Mouse (Mus musculus): Measurements from ENCODE around the gene Tescl. TPM values are rescaled to one million over a fixed set of nuclear protein-coding genes. Genes with fewer than 3 reads are reported as not detected.

Tescl gene
- polyA plus RNA-seq, 1 experiment, result not detected

DNA sequence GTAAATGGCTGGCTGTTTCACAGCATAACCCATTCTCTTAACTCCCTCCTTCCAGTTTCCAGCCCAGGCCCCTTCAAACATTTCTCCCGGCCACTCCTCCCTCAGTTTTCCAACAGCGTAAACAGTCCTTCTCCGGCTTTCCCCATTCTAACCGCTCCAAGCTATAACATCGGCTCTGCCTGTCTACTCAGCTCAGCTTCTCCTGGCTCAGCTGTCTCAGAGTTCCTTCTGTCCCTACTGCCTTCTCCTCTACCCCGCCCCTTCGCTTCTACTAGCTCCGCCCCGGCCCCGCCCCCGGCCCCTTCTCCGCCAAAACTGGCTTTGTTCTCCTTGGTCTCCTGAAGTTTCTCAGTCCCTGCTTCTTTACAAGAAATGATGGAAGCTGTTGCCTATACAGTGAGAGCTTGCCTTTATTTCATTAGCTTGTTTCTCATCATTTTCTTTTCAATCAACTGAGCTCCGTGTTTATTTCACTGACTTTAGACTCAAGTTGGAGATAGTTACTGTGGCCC is 32.9 kb downstream of the Tescl start, which contains the start of gene Zfp61:
Gene Zfp61 (minus strand): TSS at position 462 of the 512 bp plus-strand sequence.
- TF ChIP-seq POLR2A (IDR thresholded peaks at IDR 0.05; ENCODE audit: borderline replicate concordance, low read depth, low read length) (no peak), CTCF (IDR thresholded peaks at IDR 0.05; ENCODE audit: low read depth, low read length) (no peak)
- H3K4me1 ChIP-seq (ENCODE audit: control insufficient read depth, insufficient read depth, low read length), result peaks cover 3% of the 10 kb centered on the region
- no peak within 1 kb of the TSS for H3K27ac ChIP-seq (ENCODE audit: insufficient read depth, low read depth, low read length)
- peak within 1 kb of the TSS; percentile 13; the same call in 1 of the 2 replicates for H3K4me3 ChIP-seq (ENCODE audit: insufficient read depth, low read length)

DNA sequence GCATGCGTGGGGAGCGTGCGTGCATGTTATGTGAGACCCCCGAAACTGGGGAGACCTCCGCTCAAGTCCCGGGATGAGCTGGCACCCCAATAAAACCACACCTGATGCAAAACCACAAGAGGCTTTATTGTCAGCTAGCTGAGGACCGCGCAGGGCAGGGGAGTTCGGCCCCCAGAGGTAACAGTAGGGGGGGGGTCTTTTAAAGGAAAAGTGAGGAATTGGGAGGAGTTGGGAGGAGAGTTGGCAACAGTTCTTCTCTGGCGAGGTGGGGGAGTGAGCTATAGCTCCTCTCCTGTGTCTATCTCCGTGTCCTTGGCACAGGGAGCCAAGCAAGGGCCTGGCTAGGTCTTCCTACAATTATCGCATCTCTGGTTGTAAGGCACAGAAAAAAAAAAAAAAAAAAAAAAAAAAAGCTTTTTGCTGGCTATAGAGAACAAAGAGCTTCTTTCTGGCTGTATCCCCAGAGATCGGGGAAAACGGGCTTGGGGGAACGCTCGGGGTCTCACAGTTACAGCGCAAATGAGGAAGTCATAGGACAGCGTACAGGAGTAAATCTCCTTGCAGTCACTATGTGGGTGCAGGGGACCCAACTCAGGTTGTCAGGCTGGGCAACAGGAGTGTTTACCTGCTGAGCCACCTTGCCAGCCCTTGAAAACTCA is 33.8 kb downstream of the Tescl start:
- TF ChIP-seq POLR2A (IDR thresholded peaks at IDR 0.05; ENCODE audit: borderline replicate concordance, low read depth, low read length) (no peak), CTCF (IDR thresholded peaks at IDR 0.05; ENCODE audit: low read depth, low read length) (no peak)
- Histone ChIP-seq H3K4me1 (ENCODE audit: control insufficient read depth, insufficient read depth, low read length) (peaks cover 3% of the 10 kb centered on the region), H3K4me3 (ENCODE audit: insufficient read depth, low read length) (peak overlapping the region; percentile 46), H3K27ac (ENCODE audit: insufficient read depth, low read depth, low read length) (no peak overlapping the region)

DNA sequence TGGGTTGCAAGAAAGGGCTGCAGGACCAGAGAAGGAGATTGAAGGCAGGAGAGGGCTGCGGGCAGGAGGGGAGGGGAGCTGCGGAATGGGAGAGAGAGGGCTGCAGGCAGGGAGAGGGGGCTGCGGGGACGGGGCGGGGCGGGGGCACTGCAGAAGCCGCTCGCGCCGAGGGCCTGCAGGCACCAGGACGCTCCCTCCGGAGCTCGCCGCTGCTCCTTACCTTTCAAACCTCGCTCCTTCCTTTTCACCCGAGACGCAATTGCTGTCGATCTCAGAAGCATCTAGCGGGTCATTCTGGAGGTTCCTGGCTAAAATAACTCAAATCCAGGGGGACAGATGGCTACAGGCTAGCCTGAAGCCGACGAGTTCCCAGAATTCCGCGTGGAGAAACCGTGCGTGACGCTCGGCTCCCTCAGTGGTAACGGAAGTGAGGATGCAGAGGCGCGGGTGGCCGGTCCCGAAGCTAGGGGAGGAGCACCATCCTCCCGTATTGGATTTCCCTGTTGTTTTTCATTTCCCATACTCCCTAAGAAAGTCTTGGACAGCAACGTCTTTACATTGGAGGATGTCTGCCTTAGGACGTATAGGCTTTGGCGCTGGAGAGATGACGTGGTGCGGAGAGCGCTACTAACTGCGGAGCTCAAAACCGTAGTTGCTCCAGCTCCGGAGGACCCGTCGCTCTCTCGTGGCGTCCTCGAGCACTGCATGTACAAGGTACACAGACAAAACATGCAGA is 34.6 kb downstream of the Tescl start:
- Histone ChIP-seq H3K4me3 (ENCODE audit: insufficient read depth, low read length) (peak overlapping the region; percentile 91), H3K4me1 (ENCODE audit: control insufficient read depth, insufficient read depth, low read length) (peaks cover 3% of the 10 kb centered on the region), H3K27ac (ENCODE audit: insufficient read depth, low read depth, low read length) (no peak overlapping the region)
- TF ChIP-seq POLR2A (IDR thresholded peaks at IDR 0.05; ENCODE audit: borderline replicate concordance, low read depth, low read length) (no peak), CTCF (IDR thresholded peaks at IDR 0.05; ENCODE audit: low read depth, low read length) (no peak)

DNA sequence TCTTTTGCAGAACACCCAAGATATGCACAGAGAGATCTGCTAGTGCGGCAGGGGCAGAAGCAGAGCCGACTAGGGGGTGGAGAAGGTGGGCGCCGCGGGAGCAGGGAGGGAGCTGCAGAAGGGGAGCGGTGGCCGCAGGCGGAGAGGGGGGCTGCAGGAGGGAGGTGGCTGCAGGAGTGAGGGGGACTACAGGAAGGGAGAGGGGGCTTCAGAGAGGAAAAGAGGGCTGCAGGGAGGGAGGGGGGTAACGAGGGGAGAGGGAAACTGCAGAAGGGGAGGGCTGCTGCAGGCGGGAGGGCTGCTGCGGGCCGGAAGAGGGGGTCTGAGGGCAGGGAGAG is 35.1 kb downstream of the Tescl start:
- no peak for TF ChIP-seq POLR2A (IDR thresholded peaks at IDR 0.05; ENCODE audit: borderline replicate concordance, low read depth, low read length)
- no peak for TF ChIP-seq CTCF (IDR thresholded peaks at IDR 0.05; ENCODE audit: low read depth, low read length)
- Histone ChIP-seq H3K4me3 (ENCODE audit: insufficient read depth, low read length) (peak overlapping the region; percentile 91), H3K27ac (ENCODE audit: insufficient read depth, low read depth, low read length) (no peak overlapping the region)

DNA sequence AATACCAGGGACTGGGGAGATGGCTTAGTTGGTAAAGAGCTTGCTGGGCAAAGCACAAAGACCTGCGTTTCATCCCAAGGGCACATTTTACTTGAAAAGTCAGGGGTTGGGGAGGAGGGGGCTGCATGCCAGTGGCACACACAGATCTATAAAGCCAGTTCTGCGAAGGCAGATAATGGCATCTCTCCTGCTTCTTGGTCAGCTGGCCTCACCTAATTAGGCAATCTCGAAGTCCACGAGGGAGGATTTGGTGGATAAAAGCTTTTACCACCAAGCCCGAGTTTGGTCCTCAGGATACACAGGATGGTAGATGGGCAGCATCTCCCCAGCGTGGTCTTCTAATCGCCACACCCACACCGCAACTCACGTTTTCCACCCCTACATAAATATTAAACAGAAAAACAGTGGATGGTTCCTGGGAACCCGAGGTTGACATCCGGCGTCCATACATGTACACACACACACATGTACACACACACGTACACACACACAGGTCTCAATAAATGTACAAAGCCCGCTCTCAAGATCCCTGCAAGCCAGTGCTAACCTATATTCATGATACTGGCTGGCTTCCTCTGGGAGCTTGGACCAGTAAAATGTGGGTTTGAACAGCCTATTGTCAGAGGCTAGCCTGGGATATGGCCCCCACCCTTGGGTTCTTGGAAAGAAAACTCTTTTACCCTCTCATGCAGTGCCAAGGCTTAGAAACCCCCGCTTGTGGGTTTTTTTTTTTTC is 36.2 kb downstream of the Tescl start:
- Histone ChIP-seq H3K4me3 (ENCODE audit: insufficient read depth, low read length) (no peak overlapping the region), H3K4me1 (ENCODE audit: control insufficient read depth, insufficient read depth, low read length) (peaks cover 3% of the 10 kb centered on the region), H3K27ac (ENCODE audit: insufficient read depth, low read depth, low read length) (no peak overlapping the region)
- TF ChIP-seq CTCF (IDR thresholded peaks at IDR 0.05; ENCODE audit: low read depth, low read length) (no peak), POLR2A (IDR thresholded peaks at IDR 0.05; ENCODE audit: borderline replicate concordance, low read depth, low read length) (no peak)

More for the DNA sequence above, 35.1 kb downstream of the Tescl start:
- peaks cover 3% of the 10 kb centered on the region for H3K4me1 ChIP-seq (ENCODE audit: control insufficient read depth, insufficient read depth, low read length)

DNA sequence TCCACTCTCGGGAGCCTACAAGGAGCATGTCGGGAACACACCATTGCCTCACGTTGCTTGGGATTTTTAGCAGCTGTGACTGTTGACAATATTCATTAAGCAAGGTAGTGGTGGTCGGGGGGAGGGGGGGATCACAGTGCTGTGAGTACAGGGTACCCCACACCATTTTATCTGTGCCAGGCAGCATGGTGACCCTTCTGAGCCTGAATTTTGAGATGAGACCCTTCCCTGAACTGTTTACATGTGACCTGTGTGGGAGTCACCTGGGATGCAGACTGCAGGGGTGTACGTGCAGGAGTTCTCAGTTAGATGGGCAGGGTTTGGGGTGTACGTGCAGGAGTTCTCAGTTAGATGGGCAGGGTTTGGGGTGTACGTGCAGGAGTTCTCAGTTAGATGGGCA is 37.4 kb downstream of the Tescl start:
- no peak overlapping the region for H3K4me3 ChIP-seq (ENCODE audit: insufficient read depth, low read length)
- no peak for TF ChIP-seq POLR2A (IDR thresholded peaks at IDR 0.05; ENCODE audit: borderline replicate concordance, low read depth, low read length)
- no peak for TF ChIP-seq CTCF (IDR thresholded peaks at IDR 0.05; ENCODE audit: low read depth, low read length)
- H3K27ac ChIP-seq (ENCODE audit: insufficient read depth, low read depth, low read length), result no peak overlapping the region
- H3K4me1 ChIP-seq (ENCODE audit: control insufficient read depth, insufficient read depth, low read length), result peaks cover 3% of the 10 kb centered on the region

DNA sequence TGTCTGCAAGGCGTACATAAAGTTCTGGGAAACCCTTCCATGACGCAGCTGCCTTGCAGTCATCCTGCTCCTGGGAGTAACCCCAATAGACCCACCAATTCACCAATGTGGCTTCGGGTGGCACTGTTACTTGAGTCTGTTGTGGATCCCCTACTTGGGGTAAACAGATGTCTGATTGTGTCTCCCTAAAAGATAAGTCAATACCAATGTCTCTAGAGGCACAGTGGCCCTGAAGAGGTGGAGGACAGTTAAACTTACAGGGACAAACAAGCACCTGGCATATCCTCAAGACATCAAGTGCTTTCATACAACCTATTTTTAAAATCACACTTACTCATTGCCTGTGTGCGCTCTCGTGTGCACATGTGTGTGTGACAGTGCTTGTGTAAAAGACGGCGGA is 38.4 kb downstream of the Tescl start:
- no peak for TF ChIP-seq CTCF (IDR thresholded peaks at IDR 0.05; ENCODE audit: low read depth, low read length)
- TF ChIP-seq POLR2A (IDR thresholded peaks at IDR 0.05; ENCODE audit: borderline replicate concordance, low read depth, low read length), result no peak
- H3K4me1 ChIP-seq (ENCODE audit: control insufficient read depth, insufficient read depth, low read length), result peaks cover 3% of the 10 kb centered on the region
- no peak overlapping the region for H3K27ac ChIP-seq (ENCODE audit: insufficient read depth, low read depth, low read length)
- H3K4me3 ChIP-seq (ENCODE audit: insufficient read depth, low read length), result no peak overlapping the region

DNA sequence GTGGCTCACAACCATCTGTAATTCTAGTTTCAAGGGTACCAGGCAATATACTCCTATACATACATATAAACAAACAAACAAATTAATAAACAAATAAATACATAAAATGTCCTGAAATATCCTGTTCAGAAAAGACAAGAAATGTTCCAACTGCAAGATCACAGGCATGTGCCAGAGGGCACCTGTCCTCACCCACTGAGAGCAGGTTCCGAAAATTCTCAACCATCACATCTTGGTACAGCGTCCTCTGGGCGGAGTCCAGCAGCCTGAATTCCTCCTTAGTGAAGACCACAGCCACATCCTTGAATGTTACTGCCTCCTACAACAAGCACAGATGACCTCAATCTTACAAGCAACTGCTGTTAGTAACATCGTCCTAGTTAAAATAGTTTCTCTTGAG is 39.0 kb downstream of the Tescl start:
- TF ChIP-seq POLR2A (IDR thresholded peaks at IDR 0.05; ENCODE audit: borderline replicate concordance, low read depth, low read length) (no peak), CTCF (IDR thresholded peaks at IDR 0.05; ENCODE audit: low read depth, low read length) (no peak)
- Histone ChIP-seq H3K4me1 (ENCODE audit: control insufficient read depth, insufficient read depth, low read length) (no peaks in the 10 kb centered on the region), H3K4me3 (ENCODE audit: insufficient read depth, low read length) (no peak overlapping the region), H3K27ac (ENCODE audit: insufficient read depth, low read depth, low read length) (no peak overlapping the region)

DNA sequence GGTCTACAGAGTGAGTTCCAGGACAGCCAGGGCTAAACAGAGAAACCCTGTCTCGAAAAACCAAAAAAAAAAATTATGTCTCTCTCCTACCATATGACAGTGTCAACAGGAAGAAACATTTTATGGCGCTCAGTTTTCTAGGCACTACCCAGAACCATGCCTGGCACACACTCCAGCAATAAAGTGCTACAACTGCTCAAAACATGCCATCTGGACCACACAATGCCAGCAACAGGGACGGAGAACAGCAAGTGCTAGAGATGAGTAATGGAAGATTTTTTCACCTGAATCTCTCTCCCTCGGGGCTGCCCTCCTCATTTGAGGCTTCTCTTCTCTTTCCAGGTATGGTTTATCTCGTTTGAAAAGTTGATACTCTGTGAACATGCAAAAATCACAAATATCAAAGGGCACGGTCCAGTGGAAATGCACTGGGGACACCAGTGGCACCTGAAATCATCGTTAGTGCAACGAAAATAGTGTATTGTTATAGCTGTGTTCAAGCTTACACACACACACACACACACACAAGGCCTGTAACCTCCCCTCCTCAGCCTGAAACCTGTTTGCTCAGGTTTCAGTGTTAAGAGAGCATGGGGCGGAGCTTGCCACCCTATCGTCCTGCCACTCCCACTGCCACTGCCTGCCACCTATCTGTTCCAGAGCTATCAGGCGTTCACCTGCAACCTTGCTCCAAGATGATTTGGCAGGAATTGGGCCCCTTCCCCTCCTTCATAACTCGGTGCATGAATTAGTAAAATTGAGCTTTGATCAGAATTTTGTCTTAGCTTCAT is 40.5 kb downstream of the Tescl start:
- Histone ChIP-seq H3K27ac (ENCODE audit: insufficient read depth, low read depth, low read length) (no peak overlapping the region), H3K4me3 (ENCODE audit: insufficient read depth, low read length) (no peak overlapping the region), H3K4me1 (ENCODE audit: control insufficient read depth, insufficient read depth, low read length) (no peaks in the 10 kb centered on the region)
- TF ChIP-seq POLR2A (IDR thresholded peaks at IDR 0.05; ENCODE audit: borderline replicate concordance, low read depth, low read length) (no peak), CTCF (IDR thresholded peaks at IDR 0.05; ENCODE audit: low read depth, low read length) (no peak)
